Comparison of ENCODE assay signal across 29 mouse cellular contexts in the genomic region with DNA sequence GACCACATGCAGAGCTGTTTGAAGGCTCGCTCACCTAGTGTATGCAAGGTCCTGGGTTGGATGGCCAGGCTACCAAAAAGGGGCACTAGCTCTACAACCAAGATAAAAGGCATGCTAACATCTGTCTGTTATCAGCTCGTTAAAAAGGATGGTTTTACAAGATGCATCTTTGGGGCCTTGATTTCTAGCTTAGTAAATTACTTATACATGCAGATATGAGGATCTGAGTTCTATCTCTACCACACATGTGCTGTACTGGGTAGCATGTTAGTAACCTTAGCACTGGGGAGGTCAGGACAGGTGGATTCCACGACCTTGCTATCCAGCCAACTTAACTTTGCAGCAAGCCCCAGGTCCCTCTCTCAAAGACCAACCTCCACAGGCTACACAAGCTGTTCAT. TPM values are rescaled to one million over a fixed set of nuclear protein-coding genes. Genes with fewer than 3 reads are reported as not detected.
DNase-seq lines count a peak whose midpoint lies in the region; ATAC-seq and TF ChIP-seq lines count a peak whose summit lies in the region.
"Had no signal": no experiment of that assay in that cellular context is flagged by ENCODE, and none has a peak within 500 bp of the region (broad histone marks: within the 10 kb centered on the region; RNA-seq: fewer than 3 reads in every experiment).

No protein-coding gene starts in this region.

- H3K36me3 ChIP-seq in stomach, embryonic 15.5 days: no peaks in the 10 kb centered on the region
- H3K36me3 ChIP-seq in stomach, postnatal 0 days (ENCODE audit: control insufficient read depth, insufficient read depth, low read length): no peaks in the 10 kb centered on the region
- H3K36me3 ChIP-seq in liver, embryonic 11.5 days (ENCODE audit: control insufficient read depth, insufficient read depth, low read length): no peaks in the 10 kb centered on the region
- no peaks in the 10 kb centered on the region for H3K36me3 ChIP-seq in liver, embryonic 16.5 days (ENCODE audit: control insufficient read depth, insufficient read depth)
- H3K36me3 ChIP-seq: intestine, embryonic 15.5 days; lung, embryonic 15.5 days; midbrain, embryonic 15.5 days had no signal

- ATAC-seq in stomach, embryonic 15.5 days (ENCODE audit: insufficient read depth, low FRiP score, low read depth): peak; percentile 39; the same call in 1 of the 2 replicates
- ATAC-seq in stomach, postnatal 0 days (ENCODE audit: low FRiP score, low TSS enrichment): no peak
- peak; percentile 86 for ATAC-seq in liver, embryonic 11.5 days (replicated peaks; ENCODE audit: low FRiP score)
- ATAC-seq in liver, embryonic 16.5 days (ENCODE audit: low read depth): peak; percentile 83
- ATAC-seq: forebrain, embryonic 15.5 days; hindbrain, postnatal 0 days; intestine, embryonic 15.5 days; midbrain, embryonic 15.5 days had no signal

- no peak overlapping the region for H3K4me2 ChIP-seq in stomach, embryonic 15.5 days
- H3K4me2 ChIP-seq in stomach, postnatal 0 days (replicated peaks; ENCODE audit: low read depth): no peak overlapping the region
- 0 out of 2 replicates have a peak overlapping the region, but pooled peaks have one; percentile 7 for H3K4me2 ChIP-seq in liver, embryonic 11.5 days
- H3K4me2 ChIP-seq in liver, embryonic 16.5 days (ENCODE audit: low read depth, low read length): no peak overlapping the region
- H3K4me2 ChIP-seq: forebrain, embryonic 15.5 days; heart, embryonic 11.5 days; hindbrain, embryonic 12.5 days; intestine, embryonic 15.5 days; limb, embryonic 15.5 days; lung, embryonic 15.5 days; midbrain, embryonic 15.5 days; neural tube, embryonic 12.5 days had no signal

- no peaks in the 10 kb centered on the region for H3K4me1 ChIP-seq in stomach, embryonic 15.5 days
- no peaks in the 10 kb centered on the region for H3K4me1 ChIP-seq in stomach, postnatal 0 days (replicated peaks; ENCODE audit: control insufficient read depth, insufficient read depth)
- peaks cover 15% of the 10 kb centered on the region for H3K4me1 ChIP-seq in liver, embryonic 11.5 days (replicated peaks; ENCODE audit: control insufficient read depth, insufficient read depth, low read length)
- peaks cover 17% of the 10 kb centered on the region for H3K4me1 ChIP-seq in liver, embryonic 16.5 days (ENCODE audit: control insufficient read depth, low read depth, low read length)
- H3K4me1 ChIP-seq: forebrain, embryonic 10.5 days; forebrain, embryonic 15.5 days; hindbrain, embryonic 12.5 days; intestine, embryonic 15.5 days; limb, embryonic 15.5 days; lung, embryonic 15.5 days; midbrain, embryonic 15.5 days; neural tube, embryonic 12.5 days had no signal

- TF ChIP-seq EP300 in stomach, postnatal 0 days (optimal IDR thresholded peaks at IDR 0.05): no peak

- no peak for TF ChIP-seq CTCF in stomach, postnatal 0 days (IDR thresholded peaks at IDR 0.05; ENCODE audit: low read depth)

- no peak overlapping the region for H3K4me3 ChIP-seq in stomach, embryonic 15.5 days (replicated peaks)
- H3K4me3 ChIP-seq in stomach, postnatal 0 days (ENCODE audit: low read depth, low read length): no peak overlapping the region
- no peak overlapping the region for H3K4me3 ChIP-seq in liver, embryonic 11.5 days (ENCODE audit: low read depth, low read length)
- no peak overlapping the region for H3K4me3 ChIP-seq in liver, embryonic 16.5 days (ENCODE audit: low read depth, low read length)
- H3K4me3 ChIP-seq: forebrain, embryonic 10.5 days; forebrain, embryonic 15.5 days; hindbrain, embryonic 12.5 days; intestine, embryonic 15.5 days; limb, embryonic 10.5 days; limb, embryonic 15.5 days; lung, embryonic 15.5 days; megakaryocyte, embryonic 14.5 days; midbrain, embryonic 15.5 days; neural tube, embryonic 12.5 days had no signal

- no peak overlapping the region for H3K27ac ChIP-seq in stomach, embryonic 15.5 days
- H3K27ac ChIP-seq in stomach, postnatal 0 days (replicated peaks): no peak overlapping the region
- H3K27ac ChIP-seq in liver, embryonic 11.5 days (ENCODE audit: low read depth, low read length): peak overlapping the region; percentile 25; the same call in 1 of the 2 replicates
- H3K27ac ChIP-seq in liver, embryonic 16.5 days (ENCODE audit: low read length): peak overlapping the region; percentile 29; the same call in 1 of the 2 replicates
- H3K27ac ChIP-seq: forebrain, embryonic 10.5 days; forebrain, embryonic 15.5 days; hindbrain, embryonic 12.5 days; hindbrain, postnatal 0 days; intestine, embryonic 15.5 days; kidney, postnatal 0 days; limb, embryonic 10.5 days; limb, embryonic 15.5 days; lung, embryonic 15.5 days; midbrain, embryonic 15.5 days; neural tube, embryonic 12.5 days had no signal

- H3K9me3 ChIP-seq in stomach, embryonic 15.5 days: no peaks in the 10 kb centered on the region
- no peaks in the 10 kb centered on the region for H3K9me3 ChIP-seq in stomach, postnatal 0 days (ENCODE audit: control insufficient read depth, low read length)
- H3K9me3 ChIP-seq in liver, embryonic 11.5 days (ENCODE audit: control insufficient read depth, low read length): no peaks in the 10 kb centered on the region
- H3K9me3 ChIP-seq in liver, embryonic 16.5 days (replicated peaks; ENCODE audit: control insufficient read depth, low read length): no peaks in the 10 kb centered on the region
- H3K9me3 ChIP-seq: forebrain, embryonic 10.5 days; forebrain, embryonic 15.5 days; hindbrain, embryonic 12.5 days; intestine, embryonic 15.5 days; limb, embryonic 10.5 days; limb, embryonic 15.5 days; lung, embryonic 15.5 days; megakaryocyte, embryonic 14.5 days; midbrain, embryonic 15.5 days; neural tube, embryonic 12.5 days had no signal

- WGBS in stomach, embryonic 15.5 days: 65% methylated on average over 3 of the region's 3 CpGs
- 78% methylated on average over 3 of the region's 3 CpGs for WGBS in stomach, postnatal 0 days
- 63% methylated on average over 3 of the region's 3 CpGs for WGBS in liver, embryonic 11.5 days
- WGBS in liver, embryonic 16.5 days (ENCODE audit: insufficient replicate concordance): 34% methylated on average over 3 of the region's 3 CpGs

- no peaks in the 10 kb centered on the region for H3K27me3 ChIP-seq in stomach, embryonic 15.5 days (replicated peaks)
- H3K27me3 ChIP-seq in stomach, postnatal 0 days (ENCODE audit: control insufficient read depth, insufficient read depth, low read length): no peaks in the 10 kb centered on the region
- H3K27me3 ChIP-seq in liver, embryonic 11.5 days (replicated peaks; ENCODE audit: control insufficient read depth, insufficient read depth, low read length): no peaks in the 10 kb centered on the region
- no peaks in the 10 kb centered on the region for H3K27me3 ChIP-seq in liver, embryonic 16.5 days (ENCODE audit: control insufficient read depth, insufficient read depth, low read depth, low read length)
- H3K27me3 ChIP-seq: forebrain, embryonic 15.5 days; hindbrain, embryonic 12.5 days; intestine, embryonic 15.5 days; limb, embryonic 15.5 days; lung, embryonic 15.5 days; megakaryocyte, embryonic 14.5 days; midbrain, embryonic 15.5 days; neural tube, embryonic 12.5 days had no signal

- H3K9ac ChIP-seq in stomach, embryonic 15.5 days: no peak overlapping the region
- no peak overlapping the region for H3K9ac ChIP-seq in stomach, postnatal 0 days (ENCODE audit: low read length)
- no peak overlapping the region for H3K9ac ChIP-seq in liver, embryonic 11.5 days (ENCODE audit: low read depth, low read length)
- H3K9ac ChIP-seq in liver, embryonic 16.5 days (ENCODE audit: low read depth, low read length): no peak overlapping the region
- H3K9ac ChIP-seq: forebrain, embryonic 15.5 days; hindbrain, embryonic 12.5 days; intestine, embryonic 15.5 days; limb, embryonic 15.5 days; lung, embryonic 15.5 days; midbrain, embryonic 15.5 days; neural tube, embryonic 12.5 days had no signal

- DNase-seq in stomach, postnatal 0 days (ENCODE audit: low spot score): no peak
- DNase-seq in liver, embryonic 11.5 days (ENCODE audit: low spot score): no peak
- DNase-seq in yolk sac, embryonic 10.5 days (ENCODE audit: low spot score): no peak
- no peak for DNase-seq in ovary, postnatal 36 days (ENCODE audit: low spot score)
- no peak for DNase-seq in lung, postnatal 4 days
- DNase-seq: adrenal gland, adult 2 months; cerebellum, adult 11 months; cerebellum, adult 9-10 months; cerebellum, postnatal 36 days; gastrocnemius, postnatal 25 days; heart, adult 11 months; heart, postnatal 36 days; kidney, adult 8-10 months; layer of hippocampus, postnatal 36 days had no signal

RNA-seq across cellular contexts. Expression of a gene that starts 46.4 kb away (rescaled TPM):
- polyA plus RNA-seq in stomach, embryonic 15.5 days (2015; fragmentation: Nextera tagmentation; extraction: Ambion mirVana): 5.1 and 5.2 TPM in 2 replicates
- polyA plus RNA-seq in stomach, postnatal 0 days (2015; fragmentation: Nextera tagmentation; extraction: Ambion mirVana): 2.2 and 2.4 TPM in 2 replicates
- polyA plus RNA-seq in liver, embryonic 11.5 days (2014; fragmentation: Nextera tagmentation; extraction: Ambion mirVana): 6.5 and 8.5 TPM in 2 replicates
- 1.7 and 1.8 TPM in 2 replicates for polyA plus RNA-seq in liver, embryonic 16.5 days (2015; fragmentation: Nextera tagmentation; extraction: Ambion mirVana)

Comparison
In these comparisons a context has a peak if more than half of its experiments do, and no peak if none do; other contexts are left out.
1. H3K27ac ChIP-seq: peak in liver, embryonic 11.5 days (single experiment) and liver, embryonic 16.5 days (single experiment); none in stomach, embryonic 15.5 days (single experiment) and stomach, postnatal 0 days (single experiment).